Mouse (Mus musculus): ENCODE measurements around the gene Smco4.

DNA sequence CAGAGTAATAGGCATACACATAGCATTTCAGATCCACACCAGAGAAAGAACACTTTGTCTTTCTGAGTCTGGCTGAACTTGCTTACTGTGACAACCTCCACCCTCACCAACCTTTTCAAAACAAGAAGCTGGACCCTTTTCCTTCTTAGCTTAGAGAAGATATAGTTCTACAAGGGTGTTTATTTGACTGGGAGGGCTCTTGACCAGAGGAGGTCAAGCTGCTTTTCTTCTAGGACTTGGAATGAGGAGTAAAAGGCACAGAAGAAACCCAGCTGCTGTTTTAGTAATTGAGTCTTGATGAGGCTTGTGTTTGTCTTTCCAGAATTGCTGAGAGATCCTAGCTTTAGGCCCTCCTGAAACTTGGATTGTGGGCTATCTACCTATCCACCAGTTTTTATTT lies 3.9 kb upstream of the Smco4 start:
- TF ChIP-seq CTCF (IDR thresholded peaks at IDR 0.05; ENCODE audit: low read depth) (no peak), EP300 (optimal IDR thresholded peaks at IDR 0.05) (no peak)
